Mouse (Mus musculus): ENCODE measurements around the gene Rbfox3. TPM values are rescaled to one million over a fixed set of nuclear protein-coding genes. Genes with fewer than 3 reads are reported as not detected.

Gene Rbfox3
- polyA plus RNA-seq, 1 experiment from 2014 or later = 0.76 TPM

DNA sequence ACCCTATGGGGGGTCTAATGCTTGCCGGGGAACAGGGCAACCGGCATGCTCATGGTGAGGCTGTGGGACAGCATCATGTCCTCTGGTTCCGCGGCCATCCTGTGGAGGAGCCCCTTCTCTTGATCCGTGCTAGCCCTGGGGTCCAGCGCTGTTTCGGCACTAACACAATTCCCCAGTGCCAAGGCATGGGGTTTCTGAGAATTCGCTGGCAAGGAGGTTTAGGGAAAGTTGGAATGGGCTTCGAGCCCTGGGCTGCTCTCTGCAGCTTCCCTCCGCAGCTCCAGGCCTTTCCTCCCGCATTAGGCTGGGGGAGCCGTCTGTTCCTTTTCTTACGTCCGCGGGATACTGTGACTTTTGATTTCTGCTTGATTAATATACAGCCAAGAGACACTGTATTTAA, 334.1 kb downstream of the Rbfox3 start:
- Histone ChIP-seq H3K9ac (ENCODE audit: low read length) (no peak overlapping the region), H3K36me3 (ENCODE audit: control insufficient read depth, insufficient read depth, low read length) (no peaks in the 10 kb centered on the region), H3K4me2 (replicated peaks; ENCODE audit: low read depth) (no peak overlapping the region), H3K4me1 (replicated peaks; ENCODE audit: control insufficient read depth, insufficient read depth) (no peaks in the 10 kb centered on the region), H3K9me3 (ENCODE audit: control insufficient read depth, low read length) (no peaks in the 10 kb centered on the region), H3K27me3 (ENCODE audit: control insufficient read depth, insufficient read depth, low read length) (no peaks in the 10 kb centered on the region), H3K4me3 (ENCODE audit: low read depth, low read length) (no peak overlapping the region), H3K27ac (replicated peaks) (no peak overlapping the region)
- DNase-seq (ENCODE audit: low spot score) (no peak), ATAC-seq (ENCODE audit: low FRiP score, low TSS enrichment) (no peak)
- WGBS = 64% methylated on average over 15 of the region's 15 CpGs
- TF ChIP-seq CTCF (IDR thresholded peaks at IDR 0.05; ENCODE audit: low read depth) (no peak), EP300 (optimal IDR thresholded peaks at IDR 0.05) (no peak)

DNA sequence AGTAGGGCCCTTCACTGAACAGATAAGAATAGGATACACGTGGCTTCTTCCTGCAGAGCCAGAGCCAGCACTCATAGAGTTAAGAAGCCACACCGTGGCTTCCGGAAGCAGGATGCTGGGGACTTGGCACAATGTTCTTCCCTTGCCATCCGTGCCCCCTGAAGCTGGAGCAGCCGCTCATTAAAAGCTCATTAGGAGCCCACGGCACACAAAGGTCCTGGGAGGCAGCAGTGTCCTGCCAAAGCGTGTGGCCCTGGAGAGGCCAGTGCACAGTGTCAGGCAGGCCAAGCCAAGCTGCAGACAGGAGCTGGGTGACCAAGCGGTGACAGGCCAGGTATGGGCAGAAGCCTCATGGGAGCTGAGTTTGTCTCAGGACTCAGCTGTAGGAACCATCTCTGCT, 334.8 kb downstream of the Rbfox3 start:
- Histone ChIP-seq H3K27me3 (ENCODE audit: control insufficient read depth, insufficient read depth, low read length) (no peaks in the 10 kb centered on the region), H3K9me3 (ENCODE audit: control insufficient read depth, low read length) (no peaks in the 10 kb centered on the region), H3K4me2 (replicated peaks; ENCODE audit: low read depth) (no peak overlapping the region), H3K9ac (ENCODE audit: low read length) (no peak overlapping the region), H3K4me3 (ENCODE audit: low read depth, low read length) (no peak overlapping the region), H3K4me1 (replicated peaks; ENCODE audit: control insufficient read depth, insufficient read depth) (no peaks in the 10 kb centered on the region), H3K36me3 (ENCODE audit: control insufficient read depth, insufficient read depth, low read length) (no peaks in the 10 kb centered on the region), H3K27ac (replicated peaks) (no peak overlapping the region)
- TF ChIP-seq CTCF (IDR thresholded peaks at IDR 0.05; ENCODE audit: low read depth) (no peak), EP300 (optimal IDR thresholded peaks at IDR 0.05) (no peak)
- ATAC-seq (ENCODE audit: low FRiP score, low TSS enrichment) (no peak), DNase-seq (ENCODE audit: low spot score) (no peak)
- 62% methylated on average over 8 of the region's 8 CpGs for WGBS

DNA sequence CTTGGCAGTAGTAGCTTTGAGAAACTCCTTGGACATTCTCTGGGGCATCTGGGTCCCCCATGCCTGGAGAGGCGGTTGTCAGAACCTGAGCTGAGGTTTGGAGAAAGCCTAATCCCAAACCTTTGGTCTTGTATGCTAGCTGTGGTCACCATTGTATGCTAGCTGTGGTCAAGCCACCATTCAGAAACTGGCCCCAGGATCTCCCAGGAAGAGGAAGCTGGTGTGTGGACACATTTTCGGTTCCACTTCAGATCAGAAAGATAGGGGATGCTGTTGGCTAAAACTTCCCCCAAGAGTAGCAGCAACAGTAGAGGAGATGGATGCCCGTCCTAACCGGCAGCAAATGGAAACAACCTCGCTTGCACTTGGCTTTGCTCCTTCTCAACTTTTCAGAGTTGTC, 337.0 kb downstream of the Rbfox3 start:
- 74% methylated on average over 5 of the region's 5 CpGs for WGBS
- no peak overlapping the region for H3K4me2 ChIP-seq (replicated peaks; ENCODE audit: low read depth)
- no peak for ATAC-seq (ENCODE audit: low FRiP score, low TSS enrichment)
- H3K36me3 ChIP-seq (ENCODE audit: control insufficient read depth, insufficient read depth, low read length) = no peaks in the 10 kb centered on the region
- no peak overlapping the region for H3K9ac ChIP-seq (ENCODE audit: low read length)
- H3K27me3 ChIP-seq (ENCODE audit: control insufficient read depth, insufficient read depth, low read length) = peaks cover 16% of the 10 kb centered on the region
- no peaks in the 10 kb centered on the region for H3K9me3 ChIP-seq (ENCODE audit: control insufficient read depth, low read length)
- no peaks in the 10 kb centered on the region for H3K4me1 ChIP-seq (replicated peaks; ENCODE audit: control insufficient read depth, insufficient read depth)
- DNase-seq (ENCODE audit: low spot score) = no peak
- H3K27ac ChIP-seq (replicated peaks) = no peak overlapping the region
- TF ChIP-seq CTCF (IDR thresholded peaks at IDR 0.05; ENCODE audit: low read depth) = peak; percentile 5; the same call in 1 of the 2 replicates
- no peak for TF ChIP-seq EP300 (optimal IDR thresholded peaks at IDR 0.05)
- no peak overlapping the region for H3K4me3 ChIP-seq (ENCODE audit: low read depth, low read length)

DNA sequence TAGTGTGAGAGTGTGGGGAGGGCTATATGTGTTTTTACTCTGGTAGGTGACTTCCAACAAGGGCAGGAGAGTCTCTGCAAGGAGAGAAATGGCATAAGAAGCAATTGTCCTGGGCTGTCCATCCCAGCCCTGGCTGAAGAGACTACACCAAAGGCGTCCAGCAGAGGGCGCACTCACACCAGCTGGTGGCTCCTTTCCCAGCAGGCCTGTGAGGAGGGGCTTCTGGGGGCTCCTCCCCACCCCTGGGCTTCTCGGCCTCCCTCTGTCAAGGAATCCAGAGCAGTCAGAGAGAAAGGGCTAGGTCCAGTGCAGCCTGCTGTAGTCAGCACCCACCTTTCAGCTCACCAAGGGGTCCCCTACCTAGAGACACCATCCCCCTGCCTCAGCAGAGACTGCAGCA, 337.8 kb downstream of the Rbfox3 start:
- Histone ChIP-seq H3K27me3 (ENCODE audit: control insufficient read depth, insufficient read depth, low read length) (peaks cover 22% of the 10 kb centered on the region), H3K9me3 (ENCODE audit: control insufficient read depth, low read length) (no peaks in the 10 kb centered on the region), H3K4me3 (ENCODE audit: low read depth, low read length) (no peak overlapping the region), H3K4me1 (replicated peaks; ENCODE audit: control insufficient read depth, insufficient read depth) (no peaks in the 10 kb centered on the region), H3K4me2 (replicated peaks; ENCODE audit: low read depth) (no peak overlapping the region), H3K36me3 (ENCODE audit: control insufficient read depth, insufficient read depth, low read length) (no peaks in the 10 kb centered on the region), H3K9ac (ENCODE audit: low read length) (no peak overlapping the region), H3K27ac (replicated peaks) (no peak overlapping the region)
- 0% methylated on average over 3 of the region's 3 CpGs for WGBS
- TF ChIP-seq EP300 (optimal IDR thresholded peaks at IDR 0.05) (no peak), CTCF (IDR thresholded peaks at IDR 0.05; ENCODE audit: low read depth) (peak; percentile 77)
- DNase-seq (ENCODE audit: low spot score) (peak; percentile 56), ATAC-seq (ENCODE audit: low FRiP score, low TSS enrichment) (0 out of 2 replicates have a peak, but pooled peaks have one; percentile 17)

DNA sequence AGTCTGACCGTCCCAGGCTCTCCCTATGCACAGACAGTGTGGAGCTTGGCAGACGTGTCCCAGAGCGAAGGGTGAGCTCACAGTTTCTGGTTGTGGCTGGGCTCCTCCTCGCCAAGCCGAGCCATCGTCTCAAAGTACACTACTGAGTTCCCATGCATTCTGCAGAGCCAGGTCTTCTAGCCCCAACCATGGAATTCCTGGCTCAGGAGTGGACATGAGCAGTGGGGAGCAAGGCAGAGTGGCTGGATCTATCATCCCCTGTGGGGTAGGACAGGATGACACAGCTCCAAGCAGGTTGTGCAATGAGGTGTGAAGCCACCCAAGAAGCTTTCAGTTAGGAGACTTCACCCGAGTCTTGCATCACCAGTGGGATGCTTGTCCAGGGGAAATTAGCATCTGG, 338.4 kb downstream of the Rbfox3 start:
- DNase-seq (ENCODE audit: low spot score) = no peak
- Histone ChIP-seq H3K4me2 (replicated peaks; ENCODE audit: low read depth) (no peak overlapping the region), H3K27me3 (ENCODE audit: control insufficient read depth, insufficient read depth, low read length) (peaks cover 23% of the 10 kb centered on the region), H3K4me1 (replicated peaks; ENCODE audit: control insufficient read depth, insufficient read depth) (no peaks in the 10 kb centered on the region), H3K4me3 (ENCODE audit: low read depth, low read length) (no peak overlapping the region), H3K27ac (replicated peaks) (no peak overlapping the region), H3K9ac (ENCODE audit: low read length) (no peak overlapping the region), H3K36me3 (ENCODE audit: control insufficient read depth, insufficient read depth, low read length) (no peaks in the 10 kb centered on the region), H3K9me3 (ENCODE audit: control insufficient read depth, low read length) (no peaks in the 10 kb centered on the region)
- ATAC-seq (ENCODE audit: low FRiP score, low TSS enrichment) = no peak
- WGBS = 61% methylated on average over 7 of the region's 7 CpGs
- no peak for TF ChIP-seq EP300 (optimal IDR thresholded peaks at IDR 0.05)
- TF ChIP-seq CTCF (IDR thresholded peaks at IDR 0.05; ENCODE audit: low read depth) = no peak

DNA sequence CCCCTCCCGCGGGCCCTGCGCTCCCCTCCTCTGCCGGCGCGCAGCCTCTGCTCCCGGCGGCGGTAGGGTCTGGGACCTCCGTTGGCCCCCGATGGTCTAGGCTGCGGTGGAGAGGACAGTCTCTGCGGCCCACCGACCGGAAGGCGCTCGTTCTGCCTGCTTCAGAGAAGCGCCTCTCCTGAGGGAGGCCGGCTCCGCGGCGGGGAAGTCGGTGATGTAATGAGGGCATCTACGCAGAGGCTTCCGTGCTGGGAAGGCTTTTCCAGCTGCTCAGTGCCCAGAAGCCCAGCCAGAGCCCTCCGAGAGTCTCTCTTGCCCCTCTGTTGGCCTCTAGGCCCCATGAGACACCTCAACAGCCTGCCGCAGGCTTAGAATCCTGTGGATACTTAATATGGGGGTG, 341.2 kb downstream of the Rbfox3 start:
- ATAC-seq (ENCODE audit: low FRiP score, low TSS enrichment) (no peak), DNase-seq (ENCODE audit: low spot score) (no peak)
- no peaks in the 10 kb centered on the region for H3K36me3 ChIP-seq (ENCODE audit: control insufficient read depth, insufficient read depth, low read length)
- WGBS = 1% methylated on average over 24 of the region's 27 CpGs
- H3K27ac ChIP-seq (replicated peaks) = no peak overlapping the region
- H3K9ac ChIP-seq (ENCODE audit: low read length) = no peak overlapping the region
- H3K27me3 ChIP-seq (ENCODE audit: control insufficient read depth, insufficient read depth, low read length) = peaks cover 23% of the 10 kb centered on the region
- H3K4me2 ChIP-seq (replicated peaks; ENCODE audit: low read depth) = no peak overlapping the region
- no peaks in the 10 kb centered on the region for H3K4me1 ChIP-seq (replicated peaks; ENCODE audit: control insufficient read depth, insufficient read depth)
- H3K9me3 ChIP-seq (ENCODE audit: control insufficient read depth, low read length) = no peaks in the 10 kb centered on the region
- TF ChIP-seq EP300 (optimal IDR thresholded peaks at IDR 0.05) (no peak), CTCF (IDR thresholded peaks at IDR 0.05; ENCODE audit: low read depth) (no peak)
- H3K4me3 ChIP-seq (ENCODE audit: low read depth, low read length) = no peak overlapping the region

All from stomach, postnatal 0 days (tissue).